Mouse (Mus musculus): ENCODE measurements around the gene Cd84.
A peak's percentile ranks its signal among the peaks of the same experiment; 100 is the strongest.
"Not testable (repeated sequence)": the region's sequence is repeated elsewhere in the genome, so short reads cannot be mapped to it uniquely, and the experiment has no call there.

Gene Cd84

GRCm38 (mm10) chr1:171839488-171839887, at the start of gene Cd84:
Cd84 (plus strand) TSS chr1:171839697.
- no peak for DNase-seq

DNA sequence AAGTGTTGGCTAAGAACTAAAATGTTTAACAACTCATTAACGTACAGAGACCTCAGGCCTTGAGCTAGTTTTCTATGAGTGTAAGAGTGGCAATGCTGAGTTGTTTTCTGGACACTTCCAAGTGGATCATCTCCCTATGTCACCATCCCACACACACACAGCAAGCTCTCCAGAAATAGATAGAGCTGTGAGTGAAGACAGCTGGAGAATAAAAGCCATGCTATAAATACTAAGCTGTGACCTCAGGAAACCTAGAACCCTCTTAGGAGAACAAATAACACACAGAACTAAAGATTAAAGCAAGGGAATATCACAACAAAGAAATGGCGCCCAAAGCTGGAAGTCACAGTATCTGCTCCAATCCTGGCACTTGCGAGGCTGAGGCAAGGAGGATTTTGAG, 48.0 kb upstream of the Cd84 start:
- no peak for DNase-seq

GRCm38 (mm10) chr1:171796185-171796584, 43.3 kb upstream of the Cd84 start:
- no peak for DNase-seq

GRCm38 (mm10) chr1:171797840-171798239, 41.7 kb upstream of the Cd84 start:
- no peak for DNase-seq

DNA sequence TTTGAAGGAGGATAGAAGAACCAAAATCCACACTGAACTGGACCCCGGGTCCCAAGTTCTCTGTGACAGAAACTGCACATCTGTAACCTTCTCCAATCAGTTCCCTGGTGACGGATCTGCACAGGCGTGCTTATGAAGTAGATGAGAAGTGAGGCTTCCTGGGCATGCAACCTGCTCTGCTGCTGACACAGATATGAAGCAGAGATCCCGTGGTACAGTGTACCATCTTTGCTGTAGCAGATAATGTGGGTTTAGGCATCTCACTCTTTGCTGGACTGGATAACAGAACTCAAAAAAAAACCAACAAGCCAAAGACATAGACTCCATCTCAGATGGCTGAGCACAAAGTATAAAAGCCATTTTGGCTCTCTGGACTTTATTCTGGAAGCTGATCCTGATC, 39.8 kb upstream of the Cd84 start:
- no peak for DNase-seq

DNA sequence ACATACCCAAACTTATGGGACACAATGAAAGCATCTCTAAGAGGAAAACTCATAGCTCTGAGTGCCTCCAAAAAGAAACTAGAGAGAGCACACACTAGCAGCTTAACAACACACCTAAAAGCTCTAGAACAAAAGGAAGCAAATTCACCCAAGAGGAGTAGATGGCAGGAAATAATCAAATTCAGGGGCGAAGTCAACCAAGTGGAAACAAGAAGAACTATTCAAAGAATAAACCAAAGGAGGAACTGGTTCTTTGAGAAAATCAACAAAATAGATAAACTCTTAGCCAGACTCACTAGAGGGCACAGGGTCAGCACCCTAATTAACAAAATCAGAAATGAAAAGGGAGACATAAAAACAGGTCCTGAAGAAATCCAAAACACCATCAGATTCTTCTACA, 28.4 kb upstream of the Cd84 start:
- not testable (repeated sequence) for DNase-seq

DNA sequence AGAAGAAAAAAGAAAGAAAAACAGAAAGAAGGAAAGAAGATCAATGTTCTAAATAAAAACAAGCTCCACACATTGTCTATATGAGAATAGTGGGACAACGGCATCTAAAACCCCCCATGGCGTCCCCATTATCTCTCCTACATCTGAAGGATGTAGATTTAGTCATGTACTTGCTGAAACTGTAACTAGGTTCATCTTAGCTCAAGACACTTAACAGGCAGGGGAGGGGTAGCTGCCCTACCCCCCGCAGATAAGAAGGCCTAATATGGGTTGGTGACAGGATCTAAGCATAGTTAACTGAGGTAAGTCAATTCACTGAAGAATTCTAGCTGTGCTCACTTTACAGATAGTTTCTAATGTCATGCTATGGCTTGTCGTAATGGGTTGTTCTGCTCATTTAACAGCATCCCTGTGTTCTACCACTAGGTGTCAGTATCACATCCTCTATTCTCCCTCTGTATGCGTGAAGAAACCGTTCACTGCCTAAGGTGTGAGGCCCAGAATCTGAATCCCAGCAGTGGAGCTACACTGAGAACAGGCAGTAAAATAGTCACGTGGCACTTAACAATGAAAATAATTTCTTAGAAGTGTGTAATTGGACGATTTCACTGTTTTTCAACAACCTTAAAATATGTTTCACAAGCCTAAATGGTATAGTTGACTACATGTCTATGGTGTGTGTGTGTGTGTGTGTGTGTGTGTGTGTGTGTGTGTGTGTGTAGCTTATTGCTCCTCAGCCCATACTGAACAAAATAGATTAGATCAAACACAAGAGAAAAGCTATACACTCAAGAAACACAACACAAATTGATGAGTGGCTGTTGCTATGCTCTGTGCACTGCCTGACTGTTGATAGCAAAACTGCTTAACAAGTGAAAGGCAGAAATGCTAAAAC, 23.7 kb upstream of the Cd84 start:
- peak in 1 of 2 experiments; percentile 12 for DNase-seq

DNA sequence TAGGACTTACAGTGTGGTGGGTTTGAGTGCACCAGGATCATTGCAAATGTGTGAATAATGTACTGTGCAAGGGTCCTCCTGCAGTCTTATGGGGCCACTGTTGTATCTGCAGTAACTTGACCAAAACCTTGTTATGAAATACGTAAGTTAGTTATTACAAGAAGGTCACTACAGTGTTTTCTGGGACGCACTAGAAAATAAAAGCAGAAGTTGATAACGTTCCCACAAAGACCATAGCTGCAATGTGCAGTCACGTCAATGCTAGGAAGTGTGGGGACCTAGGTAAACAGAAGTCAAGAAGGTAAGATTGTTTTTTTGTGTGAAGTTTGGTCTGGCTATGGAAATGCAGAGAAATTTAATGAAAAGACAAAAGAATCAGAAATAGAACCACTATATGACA, 22.5 kb upstream of the Cd84 start:
- no peak for DNase-seq

DNA sequence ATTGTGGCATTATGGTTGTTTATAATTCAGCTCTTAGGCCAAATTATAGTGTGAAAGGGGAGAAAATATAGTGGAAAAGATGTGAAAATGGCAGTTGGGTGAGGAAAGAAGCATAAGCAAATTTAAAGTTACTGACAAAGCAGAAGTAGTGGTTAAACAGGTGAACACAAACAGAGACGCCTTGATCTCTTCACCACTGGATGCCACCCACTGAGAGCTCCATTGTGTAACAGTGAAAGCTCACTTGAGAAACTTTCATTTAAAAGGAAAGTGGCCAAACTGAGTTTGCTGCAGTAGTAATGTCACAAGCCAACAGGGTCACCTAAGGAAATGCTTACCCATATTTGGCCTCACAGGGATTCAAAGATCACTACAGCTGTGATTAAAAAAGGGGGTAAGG, 18.2 kb upstream of the Cd84 start:
- no peak for DNase-seq

- no peak for DNase-seq
Observed at GRCm38 (mm10) chr1:171825462-171825861, 14.0 kb upstream of the Cd84 start.

DNA sequence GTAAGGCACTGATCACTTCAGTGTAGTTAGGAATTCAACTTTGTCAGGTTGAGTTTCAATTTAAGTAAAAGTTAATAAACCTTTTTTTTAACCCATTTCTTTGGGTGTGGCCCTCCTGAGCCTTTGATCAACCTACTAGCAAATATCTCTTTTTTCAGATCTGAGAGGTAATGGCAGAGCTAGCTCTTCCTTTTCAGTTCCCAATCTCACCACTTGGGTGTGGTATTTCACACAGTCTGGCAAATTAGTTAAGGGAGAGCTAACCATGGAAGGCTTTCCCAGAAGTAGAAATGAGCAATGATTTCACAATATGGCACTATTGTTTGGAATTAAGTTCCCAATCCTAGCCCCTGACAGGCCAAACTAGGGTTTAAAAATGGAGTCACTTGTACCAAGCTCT, 13.3 kb upstream of the Cd84 start:
- no peak for DNase-seq

- no peak for DNase-seq
Observed at GRCm38 (mm10) chr1:171827674-171828073, 11.8 kb upstream of the Cd84 start.

- DNase-seq = peak; percentile 21 to 30
Observed at GRCm38 (mm10) chr1:171840450-171841023, 1.0 kb downstream of the Cd84 start.

DNA sequence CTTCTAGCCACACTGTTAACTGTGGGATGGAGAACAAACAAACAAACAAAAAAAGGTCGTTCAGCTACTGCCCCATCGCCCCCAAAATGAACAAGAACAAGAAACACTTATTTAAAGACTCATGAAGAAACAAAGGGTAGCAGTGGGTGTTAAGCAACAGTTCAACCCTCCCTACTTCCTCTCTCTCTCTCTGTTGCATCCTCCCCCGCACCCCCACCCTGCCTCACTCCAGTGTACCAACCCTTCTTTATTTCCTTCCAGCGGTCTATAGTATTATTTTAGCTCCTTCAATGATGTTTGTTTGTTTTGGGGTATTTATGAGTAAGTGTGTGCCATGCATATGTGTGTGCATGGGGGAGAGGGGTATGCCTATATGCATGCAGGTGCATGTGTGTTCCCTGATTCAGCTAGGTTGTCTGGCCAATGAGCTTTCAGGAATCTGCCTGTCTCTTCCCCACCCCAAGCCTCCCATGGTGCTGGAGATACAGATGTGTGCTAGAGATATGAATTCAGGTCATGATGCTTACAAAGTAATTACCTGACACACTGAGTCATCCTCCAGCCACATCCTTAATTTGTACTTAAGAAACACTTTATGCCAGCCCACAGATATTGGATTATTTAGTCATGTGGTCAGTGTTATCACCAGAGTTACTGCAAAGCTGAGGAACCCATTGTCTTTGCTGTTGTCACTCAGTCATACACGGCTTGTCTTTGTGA, 5.7 kb downstream of the Cd84 start:
- DNase-seq = peak in 1 of 2 experiments; percentile 21

- DNase-seq = no peak
Observed at GRCm38 (mm10) chr1:171848201-171848600, 8.7 kb downstream of the Cd84 start.

GRCm38 (mm10) chr1:171848757-171849156, 9.3 kb downstream of the Cd84 start:
- DNase-seq = no peak

DNA sequence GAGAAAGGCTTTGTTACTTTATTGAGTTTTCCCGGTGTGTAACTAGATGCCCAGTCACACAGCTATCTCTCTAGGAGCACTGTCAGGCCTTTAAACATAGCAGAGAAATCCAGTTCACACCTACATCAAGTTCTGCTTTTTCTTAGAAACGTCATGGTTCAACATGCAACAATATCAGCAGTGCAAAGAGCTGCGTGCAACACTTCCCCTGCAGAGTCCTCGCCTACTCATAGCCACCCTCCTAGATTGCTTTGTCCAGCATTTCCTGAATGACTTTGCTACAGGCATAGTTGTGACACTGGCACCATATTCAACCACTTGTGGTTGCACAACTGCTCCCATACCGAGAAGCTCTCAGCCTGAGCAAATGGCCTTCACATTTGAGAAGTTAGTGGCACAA, 10.0 kb downstream of the Cd84 start:
- peak; percentile 45 to 56 for DNase-seq

DNA sequence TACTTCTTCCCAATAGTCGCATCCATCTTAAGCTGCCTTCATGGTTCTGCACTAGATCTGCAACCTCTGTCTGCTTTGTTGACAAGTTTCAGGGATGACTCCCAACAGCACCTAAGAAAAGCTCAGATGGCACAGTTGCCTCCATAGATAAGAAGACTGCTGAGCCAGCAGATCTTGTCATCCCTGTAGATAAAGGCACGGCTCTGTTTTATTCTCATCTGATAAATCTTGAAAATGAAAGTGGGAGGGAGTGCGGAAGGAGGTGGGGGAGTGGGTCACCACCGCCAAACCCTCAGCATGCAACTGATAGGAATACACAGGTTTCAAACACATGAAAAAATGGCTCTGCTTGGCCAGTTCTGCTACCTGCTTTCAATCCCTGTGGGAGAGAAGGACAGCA, 26.0 kb downstream of the Cd84 start:
- DNase-seq = no peak

- DNase-seq = no peak
Observed at GRCm38 (mm10) chr1:171886989-171887388, 47.5 kb downstream of the Cd84 start.

- DNase-seq = not testable (repeated sequence)
Observed at GRCm38 (mm10) chr1:171895364-171895763, 55.9 kb downstream of the Cd84 start, which contains the start of gene Gm10521. Gm10521 (plus strand) TSS chr1:171895664.

GRCm38 (mm10) chr1:171904011-171904410, 64.5 kb downstream of the Cd84 start:
- DNase-seq = no peak

- DNase-seq = no peak
Observed at GRCm38 (mm10) chr1:171915638-171916458, 76.4 kb downstream of the Cd84 start.

All from lung, adult 18-20 months (tissue).